Mouse (Mus musculus) regulatory T cell (primary cell): ENCODE results near the gene Rapgef4.

Source experiments
- in situ Hi-C: fragments of 300-600 bp; cut with MboI, MseI; formaldehyde crosslinking; loops from one replicate; pipeline ENCODE4 v1.15.1; 2025; ENCODE audit warnings: high pct_unique_total_duplicates

Gene Rapgef4

DNA sequence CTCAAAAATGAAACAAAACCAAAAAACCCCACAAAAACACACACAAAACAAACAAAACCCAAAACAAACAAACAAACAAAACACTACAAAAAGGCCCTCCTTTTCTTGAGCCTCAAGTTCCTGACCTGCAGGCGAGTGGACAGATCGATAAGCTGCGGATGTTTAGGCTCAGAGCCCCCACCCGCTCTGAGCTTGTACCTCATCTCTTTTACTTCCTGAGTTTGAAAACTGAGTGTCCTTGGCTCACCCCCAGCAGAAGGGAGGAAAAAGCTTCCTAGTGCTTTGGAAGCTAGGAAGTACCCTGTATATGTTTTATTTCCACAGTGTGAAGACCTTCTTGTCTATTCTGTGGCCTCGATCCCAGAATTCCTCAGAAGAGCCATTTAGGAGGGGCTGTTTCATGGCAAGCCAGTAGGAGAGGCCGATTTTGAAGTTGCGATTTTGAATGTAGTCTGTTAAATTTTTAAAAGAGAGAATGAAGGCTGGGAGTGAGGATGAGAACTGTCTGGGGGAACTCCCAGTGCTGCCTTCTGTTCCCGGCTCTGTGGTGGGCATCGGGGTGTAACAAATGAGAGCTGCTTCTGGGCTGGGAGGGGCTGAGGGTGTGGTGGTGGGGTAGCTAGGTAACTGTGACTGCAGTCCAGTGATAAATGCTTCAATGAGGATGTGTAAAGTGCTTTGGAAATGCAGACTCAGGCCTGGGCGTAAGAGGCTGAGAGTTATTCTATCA lies 2.0 kb downstream of the Rapgef4 start:
- in situ Hi-C loops = no loop called here

DNA sequence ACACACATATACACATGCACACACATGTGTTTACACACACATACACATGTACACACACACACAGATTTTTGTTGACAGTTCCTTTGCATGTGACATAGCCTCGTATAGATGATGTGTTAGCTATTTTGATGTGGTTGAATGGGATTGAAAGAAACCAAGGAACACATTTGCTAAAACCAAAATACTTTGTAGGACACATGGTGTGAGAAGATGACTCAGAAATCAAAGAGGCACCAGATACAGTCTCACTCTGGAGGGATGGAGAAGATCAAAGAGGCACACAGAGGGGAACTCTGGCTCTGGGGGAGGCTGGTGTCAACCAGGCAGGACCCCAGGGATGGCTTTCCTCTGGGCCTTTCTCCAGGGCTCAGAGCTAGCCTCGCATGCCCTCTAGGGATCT lies 4.7 kb downstream of the Rapgef4 start:
- in situ Hi-C loops = loop anchor here (5.0 kb wide), 1 partner anchor 68 kb away; no protein-coding TSS in a partner anchor

DNA sequence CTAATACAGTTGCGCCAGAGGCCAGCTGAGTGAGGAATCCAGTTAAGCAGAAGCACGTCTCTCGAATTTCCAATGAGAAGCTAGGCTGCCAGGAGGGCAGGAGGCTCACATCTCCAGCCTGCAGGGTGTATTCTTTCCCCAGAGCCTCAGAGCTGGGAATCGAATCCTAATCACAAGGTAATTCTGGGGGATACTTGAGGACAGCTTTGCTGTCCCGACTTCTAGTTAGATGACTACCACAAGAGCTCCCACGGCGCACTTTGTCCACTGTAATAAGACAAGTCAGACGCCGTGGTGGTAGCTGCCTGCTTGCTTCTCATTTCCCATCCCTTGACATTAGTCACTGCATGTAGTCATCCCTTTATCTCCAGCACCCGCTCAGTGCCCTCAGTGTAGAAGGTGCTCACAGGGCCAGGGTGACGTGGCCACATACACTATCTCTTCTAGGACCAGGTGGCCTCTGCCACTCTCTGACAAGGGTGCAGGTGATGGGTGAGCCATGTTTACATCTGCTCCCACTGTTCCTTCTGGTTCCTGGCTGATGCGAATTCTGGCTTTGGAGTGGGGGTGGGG lies 5.3 kb downstream of the Rapgef4 start:
- in situ Hi-C loops = loop anchor here (5.0 kb wide), 1 partner anchor 69 kb away; no protein-coding TSS in a partner anchor

DNA sequence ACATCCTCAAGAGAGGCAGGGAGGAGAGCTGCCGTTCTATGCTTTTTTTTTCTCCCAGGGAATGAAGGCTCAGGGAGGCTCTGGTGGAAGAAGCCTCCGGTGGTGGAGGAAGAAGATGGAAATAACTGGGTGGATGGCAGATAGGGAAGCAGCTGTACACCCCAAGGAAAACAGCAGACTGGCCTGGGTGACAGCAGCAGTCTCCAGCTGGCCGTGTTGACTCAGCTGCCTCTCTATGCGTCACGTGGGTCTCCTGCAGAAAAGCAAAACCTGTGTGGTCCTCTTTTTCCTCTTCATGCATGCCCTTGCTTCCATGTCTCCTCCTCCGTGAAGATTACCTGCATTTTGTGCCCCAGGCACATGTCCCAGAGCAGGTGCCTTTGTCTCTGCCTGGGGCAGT lies 7.5 kb downstream of the Rapgef4 start:
- in situ Hi-C loops = loop anchor here (5.0 kb wide), 1 partner anchor 71 kb away; no protein-coding TSS in a partner anchor

DNA sequence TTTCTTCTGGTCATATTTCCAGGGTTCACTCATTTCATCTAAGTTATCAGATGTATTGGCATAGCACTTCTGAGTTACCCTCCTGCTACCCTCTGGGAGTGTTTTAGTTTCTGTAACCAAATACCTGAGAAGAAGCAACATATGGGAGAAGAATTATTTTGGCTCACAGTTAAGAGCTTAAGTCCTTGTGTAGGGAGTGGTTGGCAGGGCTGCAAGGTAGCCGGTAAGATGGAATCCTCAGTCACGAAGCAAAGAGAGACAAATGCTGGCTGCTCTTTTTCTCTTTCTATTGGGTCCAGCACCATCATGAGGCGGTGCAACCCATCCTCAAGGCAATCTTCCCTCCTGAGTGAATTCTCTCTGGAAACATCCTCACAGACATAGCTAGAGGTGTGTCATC lies 11.1 kb downstream of the Rapgef4 start:
- in situ Hi-C loops = no loop called here

DNA sequence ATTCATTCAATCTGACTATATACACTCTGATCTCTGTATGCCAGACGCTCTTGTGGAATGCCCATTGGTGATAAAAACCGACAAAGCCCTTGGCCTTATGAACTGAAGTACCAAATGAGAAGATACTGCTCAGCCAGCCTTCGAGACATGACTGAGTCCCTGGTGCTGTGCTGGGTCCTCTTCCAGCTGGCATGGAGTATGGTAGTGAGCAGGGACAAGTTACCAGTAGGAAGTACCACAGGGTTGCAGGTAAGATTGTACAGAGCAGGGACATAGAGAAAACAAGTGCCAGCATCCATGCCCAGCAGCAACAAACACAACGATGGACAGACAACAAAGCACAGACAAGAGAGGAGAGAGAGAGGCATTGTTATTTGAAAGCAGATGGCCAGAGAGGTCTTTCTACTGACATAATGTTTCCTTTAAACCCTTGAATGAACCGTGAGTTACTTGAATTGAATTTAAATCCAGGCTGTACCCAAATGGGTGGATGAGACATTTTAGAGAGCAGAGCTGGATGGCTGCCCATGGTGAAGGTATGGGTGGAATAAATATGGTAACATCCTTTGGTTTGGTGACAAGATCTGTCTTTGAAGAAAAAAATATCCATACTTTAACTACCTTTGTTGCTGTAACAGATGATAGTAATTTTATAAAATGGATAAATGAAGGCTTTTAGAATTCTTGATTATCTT lies 12.8 kb downstream of the Rapgef4 start:
- in situ Hi-C loops = no loop called here

DNA sequence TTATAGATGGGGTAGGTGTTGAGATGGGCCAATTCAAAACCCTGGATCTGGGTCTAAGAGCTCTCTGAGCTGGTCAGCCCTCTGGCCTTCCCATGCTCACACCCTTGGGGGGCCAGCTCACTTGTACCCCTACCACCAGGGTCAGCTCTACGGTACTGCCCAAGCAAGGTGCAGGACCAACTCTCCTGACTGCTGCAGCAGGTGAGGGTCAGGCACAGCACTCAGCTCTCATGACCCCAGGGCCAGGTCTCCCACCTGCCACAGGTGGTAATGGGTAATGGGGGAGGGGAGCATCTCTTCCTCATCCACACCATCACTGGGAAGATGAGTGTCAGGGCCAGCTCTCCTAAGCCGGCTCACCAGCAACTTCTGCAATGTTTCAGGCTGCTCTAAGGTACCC lies 17.5 kb downstream of the Rapgef4 start:
- in situ Hi-C loops = no loop called here

DNA sequence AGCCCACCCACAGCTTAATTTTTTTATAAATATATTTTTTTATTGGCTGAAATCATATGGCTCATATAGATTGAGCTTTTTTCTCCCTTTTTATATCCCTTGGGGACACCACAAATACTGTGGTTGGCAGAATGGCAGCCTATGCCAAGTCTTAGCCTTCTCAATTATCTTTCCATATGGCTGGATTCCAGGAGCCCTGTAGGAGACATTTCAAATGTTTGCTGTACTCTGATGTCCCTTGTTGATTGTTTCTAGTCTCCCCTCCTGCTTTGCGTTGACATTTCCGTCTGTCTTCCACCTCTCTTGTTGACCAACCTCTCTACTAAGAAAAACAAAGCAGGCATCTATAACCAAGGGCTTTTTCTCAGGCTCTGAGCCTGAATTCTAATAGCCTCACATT lies 19.1 kb downstream of the Rapgef4 start:
- in situ Hi-C loops = no loop called here

DNA sequence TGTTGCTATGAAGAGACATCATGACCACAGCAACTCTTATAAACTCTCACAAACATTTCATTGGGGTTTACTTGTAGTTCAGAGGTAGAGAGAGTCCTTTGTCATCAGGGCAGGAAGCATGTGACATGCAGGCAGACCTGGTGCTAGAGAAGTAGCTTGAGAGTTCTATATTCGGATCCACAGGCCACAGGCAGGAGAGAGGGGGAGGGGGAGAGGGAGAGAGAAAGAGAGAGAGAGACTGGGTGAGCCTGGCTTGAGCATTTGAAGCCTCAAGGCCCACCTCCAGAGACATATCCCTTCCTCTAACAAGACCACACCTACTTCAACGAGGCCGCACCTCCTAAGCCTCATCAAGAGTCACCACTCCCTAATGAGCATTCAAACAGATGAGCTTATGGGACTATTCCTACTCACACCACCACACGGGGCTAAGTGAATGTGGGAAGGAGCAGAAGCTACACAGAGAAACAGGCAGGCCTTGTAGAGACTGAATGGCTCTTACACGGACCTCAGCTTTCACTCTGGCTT lies 21.9 kb downstream of the Rapgef4 start:
- in situ Hi-C loops = no loop called here

DNA sequence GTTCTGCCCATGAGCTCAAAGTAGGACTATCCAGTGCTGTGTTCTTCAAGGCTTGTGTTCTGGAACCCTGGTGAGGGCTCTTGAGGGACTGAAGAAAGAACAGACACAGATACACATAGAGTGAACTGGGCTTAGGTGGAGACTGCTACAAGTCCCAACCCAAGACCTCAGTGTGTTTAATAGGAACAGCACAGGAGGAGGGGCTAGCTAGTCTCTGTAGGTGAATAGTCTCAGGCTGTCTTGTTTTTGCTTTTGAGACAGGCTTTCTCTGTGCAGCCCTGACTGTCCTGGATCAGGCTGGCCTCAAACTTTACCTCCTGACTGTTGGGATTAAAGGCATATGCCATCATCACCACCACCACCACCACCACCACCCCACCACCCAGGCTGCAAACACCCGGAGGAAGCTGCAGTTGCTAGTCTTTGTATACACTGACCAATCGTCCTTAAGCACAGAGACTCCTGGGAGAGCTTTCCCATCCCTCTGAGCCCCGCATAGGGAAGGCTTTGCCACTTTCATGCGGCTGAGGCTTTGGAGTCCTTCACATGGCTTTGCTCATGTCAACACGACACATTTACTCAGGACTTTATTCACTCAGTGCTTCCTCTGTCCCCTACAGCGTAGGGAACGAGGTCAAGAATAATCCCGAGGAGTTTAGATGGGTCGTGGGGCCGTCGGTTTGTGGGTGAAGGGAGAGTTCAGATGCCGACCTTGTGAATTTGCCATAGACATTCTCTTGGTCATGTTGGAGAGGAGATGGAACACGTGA lies 22.9 kb downstream of the Rapgef4 start:
- in situ Hi-C loops = no loop called here

DNA sequence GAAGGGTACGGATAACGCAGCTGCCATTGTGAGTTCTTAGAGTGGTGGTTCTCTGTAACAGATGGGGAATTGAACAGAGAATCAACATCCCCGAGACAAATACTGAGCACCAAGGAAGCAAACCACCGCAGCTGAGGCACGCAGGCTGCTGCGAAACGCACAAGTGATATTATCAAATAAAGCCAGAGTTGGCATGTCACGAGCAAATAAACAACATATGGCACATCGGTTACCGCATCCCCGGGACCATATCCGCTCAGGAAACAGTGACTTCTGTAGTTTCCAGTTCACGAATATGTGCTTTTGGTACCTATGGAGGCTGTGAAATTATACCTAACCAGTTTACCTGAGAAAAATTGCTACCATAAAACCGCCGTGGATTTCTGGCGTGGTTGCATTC lies 24.0 kb downstream of the Rapgef4 start:
- in situ Hi-C loops = no loop called here

DNA sequence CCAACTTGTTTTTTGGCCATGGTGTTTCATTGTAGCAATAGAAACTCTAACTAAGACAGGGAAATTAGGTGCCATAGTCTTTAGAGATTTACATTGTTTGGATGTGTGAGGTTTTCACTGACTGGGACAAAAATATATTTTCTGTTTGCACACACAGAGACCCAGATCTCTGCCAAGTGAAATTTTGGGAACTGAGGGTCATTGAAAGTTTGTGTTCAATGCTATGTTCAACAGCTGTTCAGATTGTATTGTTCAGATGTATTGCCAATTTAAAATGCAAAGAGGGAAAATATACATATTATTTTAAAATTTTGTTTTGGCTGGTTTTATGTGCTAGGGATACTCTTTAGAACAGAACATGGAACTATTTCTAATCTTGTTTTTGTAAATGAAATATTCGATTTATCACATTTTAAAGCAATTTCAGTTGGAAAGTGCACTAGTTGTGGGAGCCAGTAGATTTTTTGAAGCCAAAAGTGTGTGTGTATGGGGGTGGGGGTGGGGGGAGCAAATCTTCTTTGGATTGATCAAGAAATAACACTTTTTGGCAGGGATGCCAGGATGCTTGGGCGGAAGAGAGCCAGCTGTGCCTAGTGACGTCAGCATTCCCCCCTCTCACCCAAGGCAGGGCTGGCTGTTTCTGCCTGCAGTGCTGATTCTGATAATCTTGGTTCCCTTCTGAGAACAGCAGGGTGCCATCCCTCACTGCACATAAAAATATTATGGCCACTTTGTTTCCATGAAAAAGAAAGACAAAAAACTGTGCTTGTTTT lies 28.6 kb downstream of the Rapgef4 start:
- in situ Hi-C loops = no loop called here

DNA sequence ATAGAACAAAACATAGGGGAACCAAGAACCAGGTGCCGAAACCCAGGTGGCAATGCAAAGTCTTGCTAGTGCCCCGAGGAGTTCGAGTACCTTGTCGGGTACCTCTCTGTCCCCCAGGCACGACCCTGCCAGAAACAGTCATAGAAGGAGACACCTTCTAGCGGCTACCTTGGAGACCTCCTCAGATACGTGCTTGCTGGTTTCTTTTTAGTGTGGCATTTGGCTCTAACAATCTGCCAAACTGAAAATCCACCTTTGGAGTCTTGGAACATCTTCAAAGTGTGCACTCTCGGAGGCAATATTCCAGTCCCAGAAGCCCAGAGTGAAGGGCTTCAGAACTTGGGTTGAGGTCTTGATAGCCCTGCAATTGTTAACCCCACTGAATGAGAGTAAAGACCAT lies 34.3 kb downstream of the Rapgef4 start:
- in situ Hi-C loops = no loop called here

DNA sequence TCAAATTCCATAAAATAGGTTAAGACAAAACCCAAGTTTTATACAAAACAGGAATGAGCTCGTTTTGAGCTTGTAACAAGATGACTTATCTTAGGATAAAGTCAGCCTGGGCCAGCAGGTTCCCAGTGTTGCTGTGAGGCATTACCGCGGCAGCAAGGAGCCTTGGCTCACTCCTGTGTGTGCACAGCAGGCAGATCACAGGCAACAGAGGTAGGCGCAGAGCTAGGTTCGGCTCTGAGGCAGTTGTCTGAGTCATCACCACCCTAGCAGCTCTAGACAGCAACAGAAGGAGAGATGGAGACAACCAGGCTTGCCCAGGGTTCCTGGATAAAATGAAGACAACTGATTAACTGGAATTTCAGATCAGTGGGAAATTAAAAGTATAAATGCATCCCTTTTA lies 35.0 kb downstream of the Rapgef4 start:
- in situ Hi-C loops = no loop called here

DNA sequence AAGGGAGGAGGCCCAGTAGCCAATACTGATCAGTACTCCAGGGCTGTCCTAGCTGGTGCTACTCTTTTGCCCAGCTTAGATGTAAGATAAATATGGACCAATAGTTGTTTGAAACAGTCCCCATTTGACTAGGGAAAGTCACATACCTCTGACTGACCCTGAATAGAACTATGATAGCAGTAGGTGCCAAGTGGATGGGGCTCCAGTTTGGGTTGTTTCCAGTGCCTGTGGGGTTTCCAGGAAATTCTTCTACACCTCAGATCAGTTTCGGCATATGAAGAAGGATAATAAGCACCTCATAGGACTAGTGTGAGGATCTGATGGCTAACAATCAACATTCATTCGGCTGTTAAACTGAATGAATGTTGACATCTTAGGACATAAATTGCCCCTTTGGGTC lies 36.1 kb downstream of the Rapgef4 start:
- in situ Hi-C loops = no loop called here

DNA sequence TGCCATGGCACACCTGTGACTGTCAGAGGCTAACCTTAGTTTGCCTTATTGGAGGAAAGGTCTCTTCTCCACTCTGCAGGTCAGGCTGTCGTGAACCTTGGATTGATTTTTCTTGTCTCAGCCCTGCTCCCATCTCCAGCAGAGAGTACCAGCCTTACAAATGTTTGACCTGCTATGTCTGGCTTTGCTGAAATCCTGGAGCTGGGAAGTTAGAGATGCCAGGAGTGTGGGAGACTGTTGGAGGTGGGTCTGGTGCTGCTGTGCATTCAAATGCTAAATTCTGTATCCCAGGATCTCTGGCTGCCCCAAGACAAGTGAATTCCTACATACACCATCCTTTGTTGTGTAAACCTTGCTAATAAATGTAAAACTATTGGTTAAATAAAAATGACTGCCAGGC lies 37.7 kb downstream of the Rapgef4 start:
- in situ Hi-C loops = no loop called here

DNA sequence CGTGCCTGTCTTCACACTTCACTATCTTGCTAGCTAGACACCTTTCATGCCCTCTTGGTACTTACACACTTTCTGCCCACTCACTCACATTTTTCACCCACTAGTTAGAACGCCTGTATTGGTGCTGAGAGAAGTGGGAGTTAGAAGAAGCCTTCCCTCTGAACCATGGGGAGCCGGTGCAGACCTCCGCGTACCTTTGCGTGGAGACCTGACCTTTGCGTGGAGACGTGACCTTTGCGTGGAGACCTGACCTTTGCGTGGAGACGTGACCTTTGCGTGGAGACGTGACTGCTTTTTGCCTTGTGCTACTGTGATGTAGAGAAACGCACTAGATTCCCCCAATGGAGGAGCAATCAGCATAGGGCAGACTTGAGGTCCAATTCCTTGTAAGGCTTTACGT lies 39.7 kb downstream of the Rapgef4 start:
- in situ Hi-C loops = no loop called here

DNA sequence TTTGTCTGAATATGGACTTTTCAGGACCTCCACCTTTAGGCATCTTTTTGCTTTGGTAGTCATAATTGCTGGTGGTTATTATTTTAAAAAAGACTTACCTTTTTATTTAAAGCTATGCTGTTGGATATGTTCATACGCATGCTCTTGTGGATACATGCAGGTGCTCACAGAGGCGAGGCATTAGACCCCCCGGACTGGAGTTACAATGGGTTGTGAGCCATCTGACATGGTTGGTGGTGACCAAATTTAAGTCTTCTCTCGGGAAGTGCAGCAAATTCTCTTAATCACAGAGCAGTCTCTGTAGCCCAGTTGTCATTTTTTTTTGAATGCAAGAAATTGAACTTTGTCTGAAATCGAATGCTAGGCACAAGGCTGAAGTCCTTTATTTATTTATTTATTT lies 40.4 kb downstream of the Rapgef4 start:
- in situ Hi-C loops = no loop called here

DNA sequence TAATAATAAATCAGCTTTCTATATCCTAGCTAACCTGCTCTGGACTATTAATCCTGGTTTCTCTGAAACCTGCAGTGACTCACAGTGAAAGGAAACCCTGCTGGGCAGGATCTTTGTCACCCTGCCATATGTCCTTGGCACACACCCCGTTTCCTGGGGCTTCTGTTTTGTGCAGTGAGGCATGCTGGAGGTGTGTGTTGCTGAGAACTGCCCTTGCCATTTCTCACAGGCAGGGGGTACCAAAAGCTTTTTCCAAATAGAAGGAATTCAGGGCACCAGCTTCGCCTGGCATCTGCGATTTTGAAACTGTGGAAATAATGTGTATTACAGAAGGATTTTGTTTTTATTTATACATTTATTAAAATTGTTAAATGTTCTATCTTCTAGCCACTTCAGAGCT lies 40.8 kb downstream of the Rapgef4 start:
- in situ Hi-C loops = no loop called here

DNA sequence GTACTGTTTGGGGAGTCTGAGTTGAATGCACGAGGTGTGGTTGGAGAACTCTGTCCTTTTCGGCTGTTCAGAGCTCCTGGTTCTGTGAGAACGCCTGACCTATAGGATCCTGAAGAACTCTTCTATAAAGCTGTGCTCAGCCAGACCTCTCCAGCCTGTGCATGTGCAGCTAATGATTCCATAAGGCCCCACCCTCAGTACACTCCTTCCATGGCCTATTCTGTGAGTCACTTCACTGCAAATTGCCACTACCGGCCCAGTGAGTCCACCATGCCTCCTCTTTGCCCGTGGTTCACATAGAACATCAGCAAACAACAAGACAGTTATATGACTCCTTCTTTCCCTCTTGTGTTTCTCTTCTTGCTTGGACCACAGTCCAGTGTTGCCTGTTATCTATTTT lies 42.8 kb downstream of the Rapgef4 start:
- in situ Hi-C loops = no loop called here

DNA sequence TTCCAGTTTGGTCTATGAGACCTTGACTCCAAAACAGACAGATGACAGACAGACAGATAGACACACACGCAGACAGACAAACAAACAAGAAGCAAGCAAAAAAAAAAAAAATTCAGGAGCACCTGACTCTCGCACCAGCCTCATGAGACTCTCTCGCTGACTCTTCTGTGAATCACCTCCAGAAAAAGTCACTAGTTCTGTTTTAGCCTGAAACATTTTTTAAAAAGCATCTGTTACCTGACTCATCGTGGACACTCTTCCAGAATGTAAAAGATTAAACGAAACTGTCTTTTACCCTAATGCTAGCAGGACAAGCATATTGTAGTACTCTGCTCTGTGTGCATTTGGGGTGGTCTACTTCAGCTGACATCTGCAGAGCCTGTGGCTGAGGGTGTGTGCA lies 44.6 kb downstream of the Rapgef4 start:
- in situ Hi-C loops = no loop called here
